Mouse (Mus musculus) thymus, postnatal 14 days (tissue): Measurements from ENCODE around the gene Lrrc3.

Source experiments
- DNase-seq: peaks from one replicate; pipeline ENCODE4 v3.0.0; 2021

Lrrc3 gene

DNA sequence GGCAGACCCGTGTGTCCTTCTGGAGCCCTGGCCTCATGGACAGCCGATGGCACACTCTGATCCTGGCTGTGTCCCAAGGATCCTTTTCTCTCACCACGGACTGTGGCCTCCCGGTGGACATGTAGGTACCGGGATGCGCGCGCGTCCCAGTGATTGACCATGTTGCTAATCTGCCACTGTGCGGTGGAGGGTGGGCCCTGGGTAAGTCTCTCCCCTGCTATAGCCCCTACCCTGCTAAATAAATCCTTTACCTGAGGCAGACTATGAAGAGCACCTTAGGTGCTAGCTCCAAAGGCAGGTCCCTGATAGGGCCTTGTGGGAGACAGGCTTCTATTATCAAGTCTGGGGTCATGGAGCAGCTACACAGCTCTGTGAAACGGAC is 37.6 kb downstream of the Lrrc3 start:
- DNase-seq: no peak

DNA sequence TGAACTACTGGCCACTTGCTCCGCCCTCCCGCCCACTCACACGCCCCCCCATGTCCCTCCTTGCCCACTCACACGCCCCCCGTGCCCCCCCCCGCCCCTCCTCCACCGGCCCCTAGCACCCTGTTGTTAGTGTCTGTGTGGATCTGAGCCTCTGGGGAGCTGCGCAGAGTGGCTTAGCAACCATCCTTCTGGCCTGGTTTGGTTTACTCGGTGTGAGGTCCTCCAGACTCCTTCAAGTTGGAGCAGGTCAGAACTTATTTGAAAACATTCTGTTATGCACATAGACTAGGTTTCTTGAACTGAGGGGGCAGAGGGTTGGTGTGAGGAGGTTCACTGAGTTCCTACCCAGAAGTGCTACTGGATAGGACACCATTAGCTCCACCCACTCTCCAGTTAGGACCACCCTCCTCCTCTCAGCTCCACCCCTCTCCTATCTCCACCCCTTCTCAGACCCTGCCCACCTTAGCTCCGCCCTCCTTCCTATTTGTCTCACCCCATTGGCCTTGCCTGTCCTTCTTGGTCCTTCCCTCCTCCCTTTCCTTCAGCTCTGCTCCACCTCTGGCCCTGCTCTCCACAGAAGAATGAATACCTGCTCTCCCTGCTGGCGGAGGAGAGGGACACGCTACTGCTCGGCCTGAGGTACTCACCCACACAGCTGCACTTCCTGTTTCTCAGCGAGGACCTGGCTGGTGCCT is 38.1 kb downstream of the Lrrc3 start:
- peak; percentile 54 for DNase-seq

DNA sequence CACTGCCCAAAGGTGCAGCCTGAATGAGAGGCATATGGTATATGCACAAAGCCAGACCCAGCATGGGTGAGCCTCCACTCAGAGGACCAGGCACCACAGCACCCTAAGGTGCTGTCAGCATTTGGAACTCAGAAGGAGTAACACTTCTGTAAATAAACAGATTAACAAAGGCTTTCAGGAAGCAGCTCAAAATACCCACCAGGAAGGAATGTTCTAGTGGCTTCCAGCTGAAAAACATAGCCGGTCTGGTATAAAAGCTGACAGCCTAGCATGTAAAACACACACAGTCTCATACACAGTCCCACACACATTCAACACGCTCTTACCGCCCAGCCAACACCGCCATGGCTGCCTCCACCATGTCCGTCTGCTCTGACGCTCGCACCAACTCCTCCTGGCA is 40.7 kb downstream of the Lrrc3 start, which contains the start of gene Gm3285:
Gene Gm3285 (plus strand): TSS at position 301 of the 400 bp plus-strand sequence.
- no peak for DNase-seq

DNA sequence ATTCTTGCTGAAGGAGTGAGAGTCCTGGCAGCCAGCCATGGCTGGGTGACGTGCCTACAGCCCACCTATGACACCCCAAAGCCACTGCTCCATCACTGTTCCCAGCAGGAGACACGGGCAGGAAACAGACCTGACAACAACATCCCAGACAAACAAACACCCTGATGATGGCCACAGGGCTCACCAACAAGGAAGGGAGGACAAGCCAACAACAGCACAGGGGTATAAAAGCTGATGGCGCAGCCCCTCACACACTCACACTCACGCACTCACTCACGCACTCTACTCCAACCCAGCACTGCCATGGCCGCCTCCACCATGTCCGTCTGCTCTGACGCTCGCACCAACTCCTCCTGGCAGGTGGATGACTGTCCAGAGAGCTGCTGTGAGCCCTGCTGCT is 49.8 kb downstream of the Lrrc3 start, which contains the start of gene Gm10318:
Gene Gm10318 (plus strand): TSS at position 301 of the 400 bp plus-strand sequence.
- no peak for DNase-seq
